Mouse (Mus musculus) retina, embryonic 14.5 days (tissue): Measurements from ENCODE around the gene Ddx39.

Experiments used
- DNase-seq: peaks from one replicate; pipeline ENCODE4 v3.0.0-alpha.2; 2015; ENCODE audit warnings: low spot score

The Ddx39 gene

DNA sequence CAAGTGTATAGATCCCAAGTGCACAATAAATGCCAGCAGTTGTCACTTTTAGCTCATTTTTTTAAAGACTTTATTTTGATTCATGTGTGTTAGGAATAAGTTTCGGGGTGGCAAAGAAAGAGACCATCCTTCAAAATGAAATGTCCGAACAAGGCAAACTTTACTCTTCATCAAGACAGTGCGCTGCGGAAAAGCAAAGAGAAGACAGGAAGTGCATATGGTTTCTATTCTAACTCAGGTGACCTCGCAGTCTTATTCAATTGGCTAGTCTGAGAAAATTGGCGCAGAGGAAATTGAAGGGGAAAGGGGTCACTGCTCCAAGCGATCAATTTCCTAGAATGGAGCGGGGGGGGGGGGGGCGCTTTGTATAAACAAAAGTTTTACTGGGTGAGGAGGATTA, 15.4 kb upstream of the Ddx39 start:
- no peak for DNase-seq

DNA sequence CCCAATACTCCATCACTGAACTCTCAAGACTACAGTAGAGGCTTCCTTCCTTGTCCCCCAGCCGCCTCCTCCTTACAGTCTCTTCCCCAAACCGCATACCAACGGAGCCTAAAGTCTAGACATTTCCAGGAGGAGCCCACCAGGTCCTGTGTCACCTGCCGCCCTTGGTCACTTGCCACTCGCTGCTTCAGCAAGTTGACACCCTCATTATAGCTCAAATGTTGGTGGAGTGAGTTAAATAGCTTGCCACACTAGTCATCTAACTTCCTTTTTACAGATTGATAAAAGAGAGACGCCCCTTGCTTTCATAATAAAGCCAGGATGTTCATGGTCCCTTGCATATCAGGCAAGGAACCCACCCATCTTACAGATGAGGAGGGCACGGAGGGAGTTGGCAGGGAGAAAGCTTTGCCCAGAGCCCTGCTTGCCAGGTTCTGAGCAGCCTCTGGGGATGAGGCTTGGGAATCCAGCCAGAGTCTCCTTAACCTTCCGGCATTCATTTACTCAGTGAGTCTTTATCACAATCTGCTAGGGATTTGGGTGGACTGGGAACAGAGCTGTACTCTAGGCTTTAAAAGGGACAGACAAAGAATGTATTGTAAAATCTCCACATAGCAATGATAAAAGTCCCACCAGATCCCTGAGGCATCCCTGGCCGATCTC, 14.4 kb upstream of the Ddx39 start:
- no peak for DNase-seq

DNA sequence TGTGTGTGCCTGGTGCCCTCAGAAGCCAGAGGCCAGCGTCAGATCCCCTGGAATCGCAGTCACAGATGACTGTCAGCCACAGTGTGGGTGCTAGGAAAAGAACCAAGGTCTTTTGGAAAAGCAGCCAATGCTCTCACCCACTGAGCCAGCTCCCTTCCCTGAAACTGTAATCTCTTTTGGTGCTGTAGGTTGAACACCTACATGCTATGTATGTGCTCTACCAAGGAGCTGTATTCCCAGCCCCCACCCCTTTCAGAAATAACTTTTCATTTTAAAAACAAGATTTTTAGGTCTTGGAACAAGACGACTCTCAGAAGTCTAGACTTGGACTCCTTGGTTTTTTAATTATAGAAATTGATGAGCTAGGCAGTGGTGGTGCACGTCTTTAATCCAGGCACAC, 11.6 kb upstream of the Ddx39 start:
- DNase-seq = no peak

GRCm38 (mm10) chr8:83706411-83706810, 8.6 kb upstream of the Ddx39 start:
- DNase-seq = peak; percentile 35

GRCm38 (mm10) chr8:83707554-83707953, 7.4 kb upstream of the Ddx39 start:
- no peak for DNase-seq

DNA sequence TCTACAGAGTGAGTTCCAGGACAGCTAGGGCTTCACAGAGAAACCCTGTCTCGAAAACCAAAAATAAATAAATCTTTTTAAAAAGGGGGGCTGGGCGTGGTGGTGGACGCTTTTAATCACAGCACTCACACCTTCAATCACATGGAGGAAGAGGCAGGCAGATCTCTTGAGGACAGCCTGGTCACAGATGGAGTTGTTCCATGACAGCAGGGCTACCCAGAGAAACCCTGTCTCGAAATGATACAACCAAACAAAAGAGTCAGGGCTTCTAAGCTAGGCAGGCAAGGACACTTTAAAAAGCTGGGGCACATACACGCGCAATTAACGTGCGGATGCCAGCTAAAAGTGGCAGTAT, 324 bp upstream of the Ddx39 start:
- DNase-seq = no peak

- no peak for DNase-seq
Observed at GRCm38 (mm10) chr8:83715771-83716170, 794 bp downstream of the Ddx39 start.

GRCm38 (mm10) chr8:83716563-83716962, 1.6 kb downstream of the Ddx39 start:
- DNase-seq = no peak

- no peak for DNase-seq
Observed at GRCm38 (mm10) chr8:83719048-83719447, 4.1 kb downstream of the Ddx39 start.

DNA sequence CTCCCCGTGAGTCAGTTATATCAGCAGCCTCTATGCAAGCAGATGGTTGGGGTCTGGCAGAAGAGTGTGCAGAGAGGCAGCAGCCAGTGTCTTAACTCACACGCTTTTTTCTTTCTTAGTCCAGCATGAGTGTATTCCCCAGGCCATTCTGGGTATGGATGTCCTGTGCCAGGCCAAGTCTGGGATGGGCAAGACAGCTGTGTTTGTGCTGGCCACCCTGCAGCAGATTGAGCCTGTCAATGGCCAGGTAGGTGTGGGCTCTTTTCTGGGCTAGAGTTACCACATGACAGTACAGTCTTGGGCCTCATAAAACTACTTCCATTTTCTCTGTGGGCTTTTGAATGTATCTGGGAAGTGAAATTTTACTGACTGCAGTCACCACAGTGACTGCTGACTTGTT, 4.7 kb downstream of the Ddx39 start:
- DNase-seq = no peak

DNA sequence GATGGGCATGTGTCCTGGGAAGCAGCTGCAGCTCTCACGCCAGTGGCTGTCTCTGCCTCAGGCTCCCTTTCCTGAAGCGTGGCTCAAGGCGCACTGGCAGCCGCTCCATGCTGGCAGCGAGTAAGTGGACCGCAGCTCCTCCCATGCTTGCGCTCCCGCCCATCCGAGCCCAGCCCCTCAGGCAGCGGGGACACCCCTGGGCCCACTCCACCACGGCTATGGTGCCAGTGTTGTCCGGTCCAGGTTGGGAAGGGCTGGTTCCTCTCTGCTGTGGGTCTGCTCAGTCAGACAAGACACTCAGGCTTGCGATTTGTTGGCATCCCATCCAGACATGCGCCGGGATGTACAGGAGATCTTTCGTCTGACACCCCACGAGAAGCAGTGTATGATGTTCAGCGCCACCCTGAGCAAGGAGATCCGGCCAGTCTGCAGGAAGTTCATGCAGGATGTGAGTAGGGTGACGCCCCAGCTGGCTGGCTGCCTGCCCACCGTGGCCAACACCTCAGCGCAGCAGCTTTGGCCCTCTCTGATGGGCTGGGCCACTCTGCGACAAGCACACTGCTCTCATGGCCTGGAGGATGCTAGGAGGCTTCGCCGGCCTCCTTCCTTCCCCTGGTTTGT, 6.5 kb downstream of the Ddx39 start:
- no peak for DNase-seq

DNA sequence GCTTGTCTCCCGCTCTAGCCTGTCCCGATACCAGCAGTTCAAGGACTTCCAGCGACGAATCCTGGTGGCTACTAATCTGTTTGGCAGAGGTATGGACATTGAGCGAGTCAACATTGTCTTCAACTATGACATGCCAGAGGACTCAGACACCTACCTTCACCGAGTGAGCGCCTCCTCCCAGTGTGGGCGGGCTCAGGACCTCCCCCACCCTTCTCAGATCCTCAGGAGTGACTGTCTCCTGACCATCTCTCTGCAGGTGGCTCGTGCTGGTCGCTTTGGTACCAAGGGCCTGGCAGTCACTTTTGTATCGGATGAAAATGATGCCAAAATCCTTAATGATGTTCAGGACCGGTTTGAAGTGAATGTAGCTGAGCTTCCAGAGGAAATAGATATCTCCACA, 7.7 kb downstream of the Ddx39 start:
- no peak for DNase-seq

DNA sequence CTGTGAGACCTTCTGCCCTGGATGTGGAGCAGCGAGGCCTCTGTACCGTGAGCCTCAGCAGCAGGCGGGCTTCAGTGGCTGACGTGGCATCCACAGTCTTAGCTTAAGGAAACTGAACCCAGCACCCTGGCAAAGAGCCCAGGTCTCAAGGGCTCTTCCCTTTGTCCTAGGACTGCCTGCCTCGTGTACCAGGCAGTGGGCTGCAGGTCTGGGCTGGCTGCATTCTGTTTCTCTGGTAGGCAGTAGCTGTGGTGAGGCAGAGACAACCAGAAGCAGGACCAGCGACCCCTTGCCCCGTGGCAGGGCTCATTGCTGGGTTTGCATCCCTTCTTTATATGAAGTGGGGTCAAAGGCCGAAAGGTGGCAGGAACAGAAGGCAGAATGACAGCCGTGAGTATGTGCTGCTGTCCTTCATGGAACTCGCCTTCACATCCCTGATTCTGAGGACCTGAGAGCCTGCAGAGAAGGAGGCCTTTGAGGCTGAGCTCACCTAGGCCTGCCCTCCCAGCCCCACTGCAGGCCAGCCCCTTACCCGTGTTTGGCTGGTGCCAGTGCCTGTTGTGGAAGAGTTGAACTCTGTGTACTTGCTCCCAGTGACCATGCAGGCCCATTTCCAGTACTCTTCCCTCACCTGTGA, 8.6 kb downstream of the Ddx39 start:
- DNase-seq = no peak

DNA sequence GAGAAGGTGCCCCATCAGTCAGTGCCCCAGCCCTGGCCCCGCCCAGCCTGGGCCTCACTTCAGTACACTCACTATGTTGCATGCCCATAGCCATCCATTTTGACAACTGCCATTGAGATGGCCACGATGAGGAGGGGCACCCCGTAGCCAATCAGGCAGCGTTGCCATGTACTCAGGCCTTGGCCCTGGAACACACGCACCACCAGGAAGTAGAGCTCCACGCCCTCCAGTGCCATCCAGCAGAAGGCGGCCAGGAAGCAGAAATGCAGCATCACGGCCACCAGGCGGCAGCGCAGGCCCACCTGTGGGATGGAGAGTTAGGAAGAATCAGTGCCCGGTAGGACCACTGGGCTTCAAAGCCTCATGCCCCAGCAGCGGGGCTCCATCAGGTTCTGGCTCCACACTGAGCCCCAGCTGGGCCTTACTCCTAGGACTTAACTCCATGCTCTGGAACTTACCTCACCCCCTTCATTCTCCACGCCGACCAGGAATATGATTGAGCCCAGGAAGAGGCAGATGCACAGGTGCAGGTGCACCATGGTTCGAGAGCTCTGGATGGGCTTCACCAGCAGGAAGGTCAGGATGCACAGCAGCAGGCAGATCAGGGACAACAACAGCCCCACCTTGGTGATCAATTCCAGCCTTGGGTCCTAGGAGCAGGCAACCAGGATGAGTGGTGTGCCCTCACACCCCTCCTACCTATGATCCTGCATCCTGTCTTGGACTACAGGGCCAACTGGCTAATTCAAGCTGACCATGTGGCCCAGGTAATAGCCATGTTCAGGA, 9.9 kb downstream of the Ddx39 start:
- DNase-seq = peak; percentile 82

DNA sequence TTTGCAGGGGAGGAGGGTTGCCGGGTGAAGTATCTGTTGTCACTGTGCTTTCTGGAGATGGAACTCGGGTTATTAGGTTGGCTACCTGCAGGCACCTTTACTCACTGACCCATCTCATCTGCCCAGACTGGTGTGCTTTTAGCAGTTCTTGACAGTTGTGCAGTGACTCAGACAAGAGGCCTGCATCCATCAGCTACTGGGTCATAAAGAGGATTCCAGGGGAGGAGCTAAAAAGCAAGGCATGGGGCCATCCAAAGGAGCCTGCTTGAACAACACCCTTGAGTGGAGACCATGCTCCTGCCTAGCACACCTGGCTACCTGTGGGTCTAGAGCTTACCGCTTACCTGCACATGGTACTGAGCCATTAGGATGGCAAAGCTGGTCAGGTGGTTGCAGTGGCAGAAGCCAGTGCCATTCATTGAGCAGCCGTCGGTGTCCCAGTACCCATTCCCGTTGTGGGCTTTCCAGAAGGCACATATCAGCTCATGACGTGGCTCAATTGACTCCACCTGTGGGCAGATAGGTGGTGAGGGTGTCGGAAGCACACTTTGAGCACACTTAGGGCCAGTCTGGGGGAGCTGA, 10.6 kb downstream of the Ddx39 start:
- no peak for DNase-seq

DNA sequence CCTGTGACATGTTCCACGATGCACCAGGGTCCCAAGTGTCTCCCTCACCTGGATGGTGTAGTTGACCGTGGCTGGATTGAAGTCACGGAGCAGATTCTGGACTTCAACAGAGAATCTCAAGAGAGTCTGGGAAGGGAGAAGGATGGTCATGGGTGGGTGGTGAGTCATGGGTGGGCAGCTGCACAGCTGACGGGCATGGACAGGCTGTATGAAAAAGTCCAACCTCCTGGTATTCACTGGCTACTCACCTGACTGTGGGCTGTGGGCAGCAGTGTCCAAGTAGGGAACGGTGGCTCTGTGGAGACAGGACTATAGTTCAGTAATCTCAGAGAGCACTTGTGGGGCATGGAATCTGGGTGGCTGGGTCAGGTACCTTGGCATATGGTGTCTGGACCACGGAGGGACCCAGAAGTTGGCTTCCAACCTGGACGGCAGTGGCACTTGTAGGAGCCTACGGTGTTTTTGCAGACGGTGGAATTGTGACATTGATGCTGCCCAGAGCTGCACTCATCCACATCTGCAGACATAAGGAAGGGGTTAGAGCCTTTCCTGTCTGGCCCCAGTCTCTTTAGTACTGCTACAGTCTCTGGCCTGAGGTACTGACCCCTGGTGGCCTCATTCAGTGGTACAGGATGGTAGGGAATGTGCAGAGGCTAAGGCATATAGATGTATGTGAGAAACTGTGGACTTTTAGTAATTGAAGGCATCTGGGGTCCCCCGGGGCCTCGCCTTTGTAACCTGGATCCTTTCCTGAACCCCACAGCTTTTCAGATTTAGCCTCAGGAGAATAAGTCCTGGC, 14.2 kb downstream of the Ddx39 start:
- DNase-seq = peak; percentile 65

- no peak for DNase-seq
Observed at GRCm38 (mm10) chr8:83731906-83732305, 16.9 kb downstream of the Ddx39 start.

DNA sequence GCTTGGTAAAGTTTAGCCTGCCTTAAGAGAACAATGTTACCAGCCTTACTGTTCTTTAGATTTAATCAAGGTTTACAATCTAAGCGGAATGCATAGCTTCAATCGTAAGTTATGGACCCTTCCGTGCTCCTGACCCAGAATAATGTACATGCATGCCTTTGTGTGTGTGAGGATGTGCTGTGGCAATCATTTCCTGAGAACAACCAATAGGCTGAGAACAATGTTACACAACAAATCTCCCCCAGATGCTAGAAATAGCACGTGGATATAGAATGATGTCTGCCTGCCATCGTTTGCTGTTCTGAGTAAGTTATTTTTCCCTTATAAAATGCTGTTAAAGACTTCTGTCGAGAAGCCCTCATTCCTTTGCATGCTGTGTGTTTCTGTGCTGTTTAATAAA, 17.9 kb downstream of the Ddx39 start:
- DNase-seq = no peak

DNA sequence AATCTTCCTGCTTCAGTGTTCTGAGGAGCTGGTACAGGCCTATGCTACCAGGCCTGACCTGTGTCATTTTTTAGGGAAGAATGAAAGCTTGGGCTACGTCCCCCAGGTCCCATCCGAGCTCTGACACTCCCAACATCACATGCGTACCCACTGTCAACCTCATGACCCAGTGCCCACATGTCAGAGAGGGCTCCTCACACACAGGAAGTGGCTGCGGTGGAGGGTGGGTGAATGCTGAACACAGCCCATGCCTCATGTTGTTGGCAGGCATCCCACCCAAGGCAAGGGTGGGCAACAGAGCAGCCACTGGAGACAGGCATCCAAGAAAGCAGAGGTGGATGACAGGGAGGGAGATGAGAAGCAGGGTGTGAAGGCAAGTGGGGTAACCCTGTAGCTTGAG, 21.7 kb downstream of the Ddx39 start:
- DNase-seq = no peak

GRCm38 (mm10) chr8:83737346-83737745, 22.4 kb downstream of the Ddx39 start:
- no peak for DNase-seq

GRCm38 (mm10) chr8:83737852-83738562, 23.0 kb downstream of the Ddx39 start:
- no peak for DNase-seq
